Mouse (Mus musculus): Measurements from ENCODE around the gene Gm42674. TPM values are rescaled to one million over a fixed set of nuclear protein-coding genes. Genes with fewer than 3 reads are reported as not detected.

Gene Gm42674
- polyA plus RNA-seq, 1 experiment, result not detected

- Histone ChIP-seq H3K9ac (ENCODE audit: low read depth, poor library complexity, severe bottlenecking) (no peak overlapping the region), H3K27ac (ENCODE audit: insufficient read depth, low read length) (no peak overlapping the region)
- TF ChIP-seq POLR2A (IDR thresholded peaks at IDR 0.05; ENCODE audit: insufficient read depth, low read length), result no peak
- no peak for TF ChIP-seq CTCF (IDR thresholded peaks at IDR 0.05; ENCODE audit: low read depth, low read length)
- TF ChIP-seq EP300 (IDR thresholded peaks at IDR 0.05; ENCODE audit: insufficient read depth, low read depth, low read length), result no peak
Measured at GRCm38 (mm10) chr3:90606185-90606584, 4.5 kb downstream of the Gm42674 start.

GRCm38 (mm10) chr3:90607361-90607760 is 5.7 kb downstream of the Gm42674 start:
- TF ChIP-seq CTCF (IDR thresholded peaks at IDR 0.05; ENCODE audit: low read depth, low read length) (no peak), EP300 (IDR thresholded peaks at IDR 0.05; ENCODE audit: insufficient read depth, low read depth, low read length) (no peak), POLR2A (IDR thresholded peaks at IDR 0.05; ENCODE audit: insufficient read depth, low read length) (no peak)
- H3K27ac ChIP-seq (ENCODE audit: insufficient read depth, low read length), result no peak overlapping the region
- H3K36me3 ChIP-seq (ENCODE audit: control insufficient read depth, insufficient read depth, low read length, poor library complexity, severe bottlenecking), result no peaks in the 10 kb centered on the region
- no peaks in the 10 kb centered on the region for H3K9me3 ChIP-seq (replicated peaks; ENCODE audit: control insufficient read depth, insufficient read depth, low read length, poor library complexity, severe bottlenecking)
- H3K9ac ChIP-seq (ENCODE audit: low read depth, poor library complexity, severe bottlenecking), result no peak overlapping the region
- H3K4me3 ChIP-seq (ENCODE audit: low read depth, low read length), result no peak overlapping the region
- H3K4me1 ChIP-seq (ENCODE audit: control insufficient read depth, insufficient read depth, low read length), result no peaks in the 10 kb centered on the region
- no peaks in the 10 kb centered on the region for H3K27me3 ChIP-seq (ENCODE audit: control insufficient read depth, insufficient read depth, low read length, poor library complexity, severe bottlenecking)

More at GRCm38 (mm10) chr3:90606185-90606584, 4.5 kb downstream of the Gm42674 start:
- Histone ChIP-seq H3K9me3 (replicated peaks; ENCODE audit: control insufficient read depth, insufficient read depth, low read length, poor library complexity, severe bottlenecking) (no peaks in the 10 kb centered on the region), H3K4me3 (ENCODE audit: low read depth, low read length) (no peak overlapping the region), H3K4me1 (ENCODE audit: control insufficient read depth, insufficient read depth, low read length) (no peaks in the 10 kb centered on the region), H3K36me3 (ENCODE audit: control insufficient read depth, insufficient read depth, low read length, poor library complexity, severe bottlenecking) (no peaks in the 10 kb centered on the region), H3K27me3 (ENCODE audit: control insufficient read depth, insufficient read depth, low read length, poor library complexity, severe bottlenecking) (no peaks in the 10 kb centered on the region)

GRCm38 (mm10) chr3:90608223-90608622 is 6.5 kb downstream of the Gm42674 start, which contains the start of gene S100a5:
S100a5 (plus strand) TSS chr3:90608523.
- Histone ChIP-seq H3K9me3 (replicated peaks; ENCODE audit: control insufficient read depth, insufficient read depth, low read length, poor library complexity, severe bottlenecking) (no peaks in the 10 kb centered on the region), H3K36me3 (ENCODE audit: control insufficient read depth, insufficient read depth, low read length, poor library complexity, severe bottlenecking) (no peaks in the 10 kb centered on the region), H3K9ac (ENCODE audit: low read depth, poor library complexity, severe bottlenecking) (no peak within 1 kb of the TSS), H3K27me3 (ENCODE audit: control insufficient read depth, insufficient read depth, low read length, poor library complexity, severe bottlenecking) (no peaks in the 10 kb centered on the region), H3K27ac (ENCODE audit: insufficient read depth, low read length) (no peak within 1 kb of the TSS), H3K4me3 (ENCODE audit: low read depth, low read length) (no peak within 1 kb of the TSS), H3K4me1 (ENCODE audit: control insufficient read depth, insufficient read depth, low read length) (no peaks in the 10 kb centered on the region)
- TF ChIP-seq POLR2A (IDR thresholded peaks at IDR 0.05; ENCODE audit: insufficient read depth, low read length) (no peak), CTCF (IDR thresholded peaks at IDR 0.05; ENCODE audit: low read depth, low read length) (no peak), EP300 (IDR thresholded peaks at IDR 0.05; ENCODE audit: insufficient read depth, low read depth, low read length) (no peak)

- TF ChIP-seq CTCF (IDR thresholded peaks at IDR 0.05; ENCODE audit: low read depth, low read length), result no peak
- no peak for TF ChIP-seq POLR2A (IDR thresholded peaks at IDR 0.05; ENCODE audit: insufficient read depth, low read length)
- TF ChIP-seq EP300 (IDR thresholded peaks at IDR 0.05; ENCODE audit: insufficient read depth, low read depth, low read length), result no peak
- H3K4me1 ChIP-seq (ENCODE audit: control insufficient read depth, insufficient read depth, low read length), result no peaks in the 10 kb centered on the region
- no peaks in the 10 kb centered on the region for H3K27me3 ChIP-seq (ENCODE audit: control insufficient read depth, insufficient read depth, low read length, poor library complexity, severe bottlenecking)
- H3K4me3 ChIP-seq (ENCODE audit: low read depth, low read length), result no peak overlapping the region
- H3K36me3 ChIP-seq (ENCODE audit: control insufficient read depth, insufficient read depth, low read length, poor library complexity, severe bottlenecking), result no peaks in the 10 kb centered on the region
- H3K27ac ChIP-seq (ENCODE audit: insufficient read depth, low read length), result no peak overlapping the region
- no peaks in the 10 kb centered on the region for H3K9me3 ChIP-seq (replicated peaks; ENCODE audit: control insufficient read depth, insufficient read depth, low read length, poor library complexity, severe bottlenecking)
- H3K9ac ChIP-seq (ENCODE audit: low read depth, poor library complexity, severe bottlenecking), result no peak overlapping the region
Measured at GRCm38 (mm10) chr3:90609102-90609501, 7.4 kb downstream of the Gm42674 start.

GRCm38 (mm10) chr3:90611494-90611893 is 9.8 kb downstream of the Gm42674 start:
- Histone ChIP-seq H3K27me3 (ENCODE audit: control insufficient read depth, insufficient read depth, low read length, poor library complexity, severe bottlenecking) (no peaks in the 10 kb centered on the region), H3K9me3 (replicated peaks; ENCODE audit: control insufficient read depth, insufficient read depth, low read length, poor library complexity, severe bottlenecking) (no peaks in the 10 kb centered on the region), H3K4me1 (ENCODE audit: control insufficient read depth, insufficient read depth, low read length) (peaks cover 2% of the 10 kb centered on the region), H3K36me3 (ENCODE audit: control insufficient read depth, insufficient read depth, low read length, poor library complexity, severe bottlenecking) (no peaks in the 10 kb centered on the region), H3K4me3 (ENCODE audit: low read depth, low read length) (no peak overlapping the region), H3K9ac (ENCODE audit: low read depth, poor library complexity, severe bottlenecking) (no peak overlapping the region), H3K27ac (ENCODE audit: insufficient read depth, low read length) (no peak overlapping the region)
- no peak for TF ChIP-seq CTCF (IDR thresholded peaks at IDR 0.05; ENCODE audit: low read depth, low read length)
- TF ChIP-seq POLR2A (IDR thresholded peaks at IDR 0.05; ENCODE audit: insufficient read depth, low read length), result no peak
- TF ChIP-seq EP300 (IDR thresholded peaks at IDR 0.05; ENCODE audit: insufficient read depth, low read depth, low read length), result no peak

- Histone ChIP-seq H3K9ac (ENCODE audit: low read depth, poor library complexity, severe bottlenecking) (no peak overlapping the region), H3K9me3 (replicated peaks; ENCODE audit: control insufficient read depth, insufficient read depth, low read length, poor library complexity, severe bottlenecking) (no peaks in the 10 kb centered on the region), H3K4me3 (ENCODE audit: low read depth, low read length) (no peak overlapping the region), H3K27me3 (ENCODE audit: control insufficient read depth, insufficient read depth, low read length, poor library complexity, severe bottlenecking) (no peaks in the 10 kb centered on the region), H3K36me3 (ENCODE audit: control insufficient read depth, insufficient read depth, low read length, poor library complexity, severe bottlenecking) (no peaks in the 10 kb centered on the region), H3K4me1 (ENCODE audit: control insufficient read depth, insufficient read depth, low read length) (peaks cover 2% of the 10 kb centered on the region), H3K27ac (ENCODE audit: insufficient read depth, low read length) (no peak overlapping the region)
- no peak for TF ChIP-seq EP300 (IDR thresholded peaks at IDR 0.05; ENCODE audit: insufficient read depth, low read depth, low read length)
- no peak for TF ChIP-seq CTCF (IDR thresholded peaks at IDR 0.05; ENCODE audit: low read depth, low read length)
- TF ChIP-seq POLR2A (IDR thresholded peaks at IDR 0.05; ENCODE audit: insufficient read depth, low read length), result no peak
Measured at GRCm38 (mm10) chr3:90612061-90612460, 10.4 kb downstream of the Gm42674 start.

All from ES-Bruce4 (cell line).